7 mouse cellular contexts compared by ENCODE assay signal in genomic region chr2:105311414-105311813, GRCm38 (mm10).
DNase-seq lines count a peak whose midpoint lies in the region; ATAC-seq and TF ChIP-seq lines count a peak whose summit lies in the region.

No protein-coding gene starts in this region.

- no peaks in the 10 kb centered on the region for H3K36me3 ChIP-seq in kidney, embryonic 14.5 days (ENCODE audit: control insufficient read depth, insufficient read depth, low read length)
- no peaks in the 10 kb centered on the region for H3K36me3 ChIP-seq in CH12.LX (replicated peaks in 1 of 2; ENCODE audit: control insufficient read depth in 1 of 2, insufficient read depth in 1 of 2, low read length in 1 of 2)
- H3K36me3 ChIP-seq in limb, embryonic 10.5 days, result no peaks in the 10 kb centered on the region

- H3K4me2 ChIP-seq in kidney, embryonic 14.5 days (replicated peaks; ENCODE audit: low read depth, low read length), result no peak overlapping the region
- H3K4me2 ChIP-seq in CH12.LX (ENCODE audit: insufficient read depth, low read depth, poor library complexity, severe bottlenecking), result no peak overlapping the region

- dilution Hi-C loops in CH12.LX (cut with MboI; ENCODE audit: extremely low pct_ligation_motif_present, extremely low pct_unique_long_range_greater_than_20kb, low sequenced_read_pairs), result no loop called here

- no peaks in the 10 kb centered on the region for H3K27me3 ChIP-seq in kidney, embryonic 14.5 days (ENCODE audit: control insufficient read depth, insufficient read depth, low read length)
- H3K27me3 ChIP-seq in CH12.LX (replicated peaks), result no peaks in the 10 kb centered on the region
- H3K27me3 ChIP-seq in limb, embryonic 10.5 days (ENCODE audit: low read depth, poor library complexity, severe bottlenecking), result peaks cover 27% of the 10 kb centered on the region; the same call in 1 of the 2 replicates

- peak; percentile 47 to 65; a peak in 3 of 4 replicates for TF ChIP-seq CTCF in CH12.LX (conservative IDR thresholded peaks at IDR 0.05 in 1 of 2, IDR thresholded peaks at IDR 0.05 in 1 of 2; ENCODE audit: low read depth in 2 of 2, low read length in 2 of 2)

- H3K4me3 ChIP-seq in kidney, embryonic 14.5 days (ENCODE audit: low read length), result no peak overlapping the region
- no peak overlapping the region for H3K4me3 ChIP-seq in CH12.LX (replicated peaks in 1 of 3; ENCODE audit: low read depth in 2 of 3, low read length in 2 of 3, poor library complexity in 1 of 3)
- H3K4me3 ChIP-seq in limb, embryonic 10.5 days, result no peak overlapping the region

- WGBS in kidney, embryonic 14.5 days, result 52% methylated on average over 13 of the region's 13 CpGs
- WGBS in limb, embryonic 10.5 days, result 45% methylated on average over 13 of the region's 13 CpGs

- no peak for TF ChIP-seq EP300 in CH12.LX (IDR thresholded peaks at IDR 0.05; ENCODE audit: low read length)

- peak; percentile 31 for DNase-seq in kidney, adult 9 months
- no peak for DNase-seq in CH12.LX (ENCODE audit: extremely low read depth)
- DNase-seq in NIH3T3 (ENCODE audit: low read depth), result peak; percentile 17
- peak; percentile 42 for DNase-seq in limb, embryonic 10.5 days (ENCODE audit: low spot score)
- no peak for DNase-seq in yolk sac, embryonic 10.5 days (ENCODE audit: low spot score)

- no peaks in the 10 kb centered on the region for H3K9me3 ChIP-seq in kidney, embryonic 14.5 days (ENCODE audit: control insufficient read depth, low read length)
- H3K9me3 ChIP-seq in CH12.LX (replicated peaks; ENCODE audit: low read length), result no peaks in the 10 kb centered on the region
- no peaks in the 10 kb centered on the region for H3K9me3 ChIP-seq in limb, embryonic 10.5 days (replicated peaks)

- in situ Hi-C loops in CH12.LX (cut with MboI; ENCODE audit: low pct_ligation_motif_present, low pct_unique_long_range_greater_than_20kb, low sequenced_read_pairs), result no loop called here

- TF ChIP-seq RAD21 in CH12.LX (IDR thresholded peaks at IDR 0.05; ENCODE audit: low read depth, low read length), result no peak; the same call in none of the 2 replicates

- no peak for ATAC-seq in kidney, embryonic 14.5 days (ENCODE audit: low FRiP score, low TSS enrichment)
- no peak for ATAC-seq in activated CD4-positive, CD25-positive, alpha-beta regulatory T cell, adult 4 months

- no peak overlapping the region for H3K9ac ChIP-seq in kidney, embryonic 14.5 days (ENCODE audit: low read depth, low read length)
- H3K9ac ChIP-seq in CH12.LX (ENCODE audit: insufficient read depth, low read depth), result no peak overlapping the region

- no peak for TF ChIP-seq POLR2A in CH12.LX (IDR thresholded peaks at IDR 0.05; ENCODE audit: low read depth, low read length)

- no peak overlapping the region for H3K27ac ChIP-seq in kidney, embryonic 14.5 days (ENCODE audit: low read depth, low read length)
- no peak overlapping the region for H3K27ac ChIP-seq in CH12.LX (ENCODE audit: insufficient read depth, low read depth)
- no peak overlapping the region for H3K27ac ChIP-seq in limb, embryonic 10.5 days

- no peaks in the 10 kb centered on the region for H3K4me1 ChIP-seq in kidney, embryonic 14.5 days (ENCODE audit: control insufficient read depth, insufficient read depth, low read length)
- H3K4me1 ChIP-seq in CH12.LX (ENCODE audit: control insufficient read depth in 1 of 2, insufficient read depth in 2 of 2), result peaks cover 2 to 34% of the 10 kb centered on the region in 2 experiments; a peak in 3 of 4 replicates
- 0 out of 2 replicates have a peak, but pooled peaks cover 6% of the 10 kb centered on the region for H3K4me1 ChIP-seq in limb, embryonic 10.5 days

- H3K79me2 ChIP-seq in CH12.LX (replicated peaks; ENCODE audit: control insufficient read depth, extremely low read depth, insufficient read depth, poor library complexity, severe bottlenecking), result no peaks in the 10 kb centered on the region

TF ChIP-seq in CH12.LX, 34 proteins besides CTCF, POLR2A, EP300 and RAD21:
- TF ChIP-seq TCF12 (IDR thresholded peaks at IDR 0.05; ENCODE audit: low read depth, low read length) (no peak), TBP (conservative IDR thresholded peaks at IDR 0.05; ENCODE audit: low read depth, low read length) (no peak), BHLHE40 (IDR thresholded peaks at IDR 0.05; ENCODE audit: low read depth, low read length) (no peak), POLR2AphosphoS2 (IDR thresholded peaks at IDR 0.05; ENCODE audit: low read depth, low read length) (no peak), RCOR1 (conservative IDR thresholded peaks at IDR 0.05; ENCODE audit: low read depth, low read length) (no peak), PAX5 (IDR thresholded peaks at IDR 0.05; ENCODE audit: low read length) (no peak), MXI1 (IDR thresholded peaks at IDR 0.05; ENCODE audit: low read depth, low read length) (no peak), USF1 (IDR thresholded peaks at IDR 0.05; ENCODE audit: low read depth, low read length) (no peak), HCFC1 (IDR thresholded peaks at IDR 0.05; ENCODE audit: low read depth, low read length) (no peak), NELFE (IDR thresholded peaks at IDR 0.05; ENCODE audit: low read depth, low read length) (no peak), UBTF (IDR thresholded peaks at IDR 0.05; ENCODE audit: low read depth, low read length) (no peak), ZKSCAN1 (IDR thresholded peaks at IDR 0.05; ENCODE audit: borderline replicate concordance, low read depth, low read length) (no peak), ZMIZ1 (IDR thresholded peaks at IDR 0.05; ENCODE audit: low read depth, low read length) (no peak), CHD2 (IDR thresholded peaks at IDR 0.05; ENCODE audit: low read length) (no peak), MYC (IDR thresholded peaks at IDR 0.05; ENCODE audit: low read depth, low read length) (no peak), MAFK (IDR thresholded peaks at IDR 0.05; ENCODE audit: insufficient replicate concordance, low read length) (no peak), E2F4 (IDR thresholded peaks at IDR 0.05; ENCODE audit: insufficient replicate concordance, low read depth, low read length) (no peak), GABPA (IDR thresholded peaks at IDR 0.05; ENCODE audit: insufficient replicate concordance, low read depth, low read length) (no peak), SMC3 (IDR thresholded peaks at IDR 0.05; ENCODE audit: low read depth, low read length) (no peak), KAT2A (IDR thresholded peaks at IDR 0.05; ENCODE audit: insufficient replicate concordance, low read length) (no peak)

Comparison
In these comparisons a context has a peak if more than half of its experiments do, and no peak if none do; other contexts are left out.
1. DNase-seq: peak in kidney, adult 9 months (single experiment), NIH3T3 (single experiment) and limb, embryonic 10.5 days (single experiment); none in CH12.LX (single experiment) and yolk sac, embryonic 10.5 days (single experiment).